Mouse (Mus musculus) MEL (cell line): ENCODE measurements at regions not wholly inside any gene's neighbourhood (a gene's known extent, or its start where the extent isn't known, plus 50 kb on each side); places are given as distances from the start of the nearest gene placed in this dataset.

Source experiments
- CTCF ChIP-seq, 3 experiments: IDR thresholded peaks in 2 of 3; conservative IDR thresholded peaks in 1 of 3; 2 replicates each; pipeline ENCODE4 v1.5.1; 2011 to 2012; ENCODE audit warnings: low read length in 3 of 3, low read depth in 2 of 3, mild to moderate bottlenecking in 2 of 3, improper control_type of control experiment in 1 of 3, inconsistent platforms in 1 of 3, mixed read lengths in 1 of 3, moderate library complexity in 1 of 3; ENCODE audit not compliant: control insufficient read depth in 1 of 3, insufficient read depth in 1 of 3, poor library complexity in 1 of 3, severe bottlenecking in 1 of 3
- E2F4 ChIP-seq: IDR thresholded peaks from 2 replicates; pipeline ENCODE4 v1.6.1; 2011; ENCODE audit warnings: low read depth, low read length, improper control_type of control experiment, borderline replicate concordance
- KAT2A ChIP-seq: conservative IDR thresholded peaks from 2 replicates; pipeline ENCODE4 v1.6.1; 2012; ENCODE audit warnings: low read depth, low read length, improper control_type of control experiment, inconsistent platforms
- MAFK ChIP-seq: IDR thresholded peaks from 2 replicates; pipeline ENCODE4 v1.6.1; 2011; ENCODE audit warnings: low read depth, mild to moderate bottlenecking, low read length, improper control_type of control experiment, borderline replicate concordance
- NELFE ChIP-seq: IDR thresholded peaks from 2 replicates; pipeline ENCODE4 v1.6.1; 2011; ENCODE audit warnings: low read depth, low read length, improper control_type of control experiment
- TAL1 ChIP-seq: IDR thresholded peaks from 2 replicates; pipeline ENCODE4 v1.6.1; 2012; ENCODE audit warnings: mild to moderate bottlenecking, inconsistent platforms, low read length, moderate library complexity, mixed read lengths
- ZMIZ1 ChIP-seq: IDR thresholded peaks from 2 replicates; pipeline ENCODE4 v1.6.1; 2012; ENCODE audit warnings: low read depth, mild to moderate bottlenecking, inconsistent platforms, low read length, improper control_type of control experiment, moderate library complexity

GRCm38 (mm10) chr7:61790113-61790796, 556.1 kb upstream of the Ndn start:
- no peak for TF ChIP-seq CTCF (IDR thresholded peaks at IDR 0.05 in 2 of 3, conservative IDR thresholded peaks at IDR 0.05 in 1 of 3; ENCODE audit: control insufficient read depth in 1 of 3, insufficient read depth in 1 of 3, low read depth in 2 of 3, low read length in 3 of 3, poor library complexity in 1 of 3, severe bottlenecking in 1 of 3)
- TF ChIP-seq ZMIZ1, result no peak
- no peak for TF ChIP-seq KAT2A
- no peak for TF ChIP-seq NELFE
- no peak for TF ChIP-seq TAL1
- no peak for TF ChIP-seq E2F4
- no peak for TF ChIP-seq MAFK
